Mouse (Mus musculus) forebrain, embryonic 15.5 days (tissue): ENCODE data around the gene Sim2. TPM values are rescaled to one million over a fixed set of nuclear protein-coding genes. Genes with fewer than 3 reads are reported as not detected.

Experiments
- ATAC-seq: fragments of 200-750 bp; cut with Nextera tagmentation; replicated peaks from 2 replicates; pipeline ENCODE4 v1.8.0; 2017; ENCODE audit warnings: mild to moderate bottlenecking, moderate TSS enrichment, moderate library complexity
- H3K27ac ChIP-seq: fragments of 300-500 bp; sonication (generic); replicated peaks from 2 replicates; pipeline ENCODE4 v1.5.1; 2015; ENCODE audit warnings: mild to moderate bottlenecking, inconsistent platforms
- H3K27me3 ChIP-seq: fragments of 300-500 bp; sonication (generic); 2 replicates; pipeline ENCODE4 v1.6.1; 2015; ENCODE audit warnings: inconsistent platforms
- H3K36me3 ChIP-seq: fragments of 300-500 bp; sonication (generic); 2 replicates; pipeline ENCODE4 v1.6.1; 2015; ENCODE audit warnings: mild to moderate bottlenecking, inconsistent platforms
- H3K4me1 ChIP-seq: fragments of 300-500 bp; sonication (generic); 2 replicates; pipeline ENCODE4 v1.6.1; 2015; ENCODE audit warnings: inconsistent platforms
- H3K4me2 ChIP-seq: fragments of 300-500 bp; sonication (generic); replicated peaks from 2 replicates; pipeline ENCODE4 v1.6.1; 2015; ENCODE audit warnings: mild to moderate bottlenecking, inconsistent platforms
- H3K4me3 ChIP-seq: fragments of 300-500 bp; sonication (generic); 2 replicates; pipeline ENCODE4 v1.5.1; 2015; ENCODE audit warnings: mild to moderate bottlenecking, inconsistent platforms
- H3K9ac ChIP-seq: fragments of 300-500 bp; sonication (generic); replicated peaks from 2 replicates; pipeline ENCODE4 v1.6.1; 2015; ENCODE audit warnings: mild to moderate bottlenecking, inconsistent platforms
- H3K9me3 ChIP-seq: fragments of 300-500 bp; sonication (generic); 2 replicates; pipeline ENCODE4 v1.6.1; 2016; ENCODE audit warnings: inconsistent platforms
- WGBS: fragments of 180-500 bp; shearing (Covaris S2); methylation state at CpG from one replicate; pipeline ENCODE4 v1.1.7; 2015; ENCODE audit warnings: mixed read lengths; 5-methylcytosine and 5-hydroxymethylcytosine counted together
- polyA plus RNA-seq: library from polyadenylated mRNA; unstranded; fragments of >200 nt; fragmentation: Nextera tagmentation; extraction: Ambion mirVana; gene quantifications from 2 replicates; pipeline ENCODE4 v1.2.1, GENCODE M21; 2015

Sim2 gene
- polyA plus RNA-seq, 1 experiment from 2014 or later, result 0.04 TPM

DNA sequence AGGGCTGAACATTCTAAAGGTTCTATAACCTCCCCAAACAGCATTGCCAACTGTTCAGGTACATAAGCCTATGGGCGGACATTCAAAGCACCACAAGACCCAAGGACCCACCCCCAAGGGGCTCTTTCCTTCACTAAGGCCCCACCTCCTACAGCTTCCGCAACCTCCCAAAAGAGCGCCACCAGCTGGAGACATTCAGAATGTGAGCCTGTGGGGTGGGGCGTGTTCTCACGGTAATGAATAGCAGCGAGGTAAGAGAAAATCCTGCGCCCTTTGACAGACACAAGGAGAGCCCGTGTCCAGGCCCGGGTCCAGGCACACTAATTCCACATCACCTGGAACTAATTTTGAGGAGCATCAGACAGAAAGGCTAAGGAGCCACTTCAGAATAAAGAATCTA is 20.5 kb upstream of the Sim2 start:
- no peak overlapping the region for H3K9ac ChIP-seq
- H3K4me3 ChIP-seq, result no peak overlapping the region
- H3K27me3 ChIP-seq, result no peaks in the 10 kb centered on the region
- no peaks in the 10 kb centered on the region for H3K9me3 ChIP-seq
- H3K4me1 ChIP-seq, result no peaks in the 10 kb centered on the region
- no peak for ATAC-seq
- no peaks in the 10 kb centered on the region for H3K36me3 ChIP-seq
- 67% methylated on average over 9 of the region's 9 CpGs for WGBS
- no peak overlapping the region for H3K27ac ChIP-seq
- no peak overlapping the region for H3K4me2 ChIP-seq

DNA sequence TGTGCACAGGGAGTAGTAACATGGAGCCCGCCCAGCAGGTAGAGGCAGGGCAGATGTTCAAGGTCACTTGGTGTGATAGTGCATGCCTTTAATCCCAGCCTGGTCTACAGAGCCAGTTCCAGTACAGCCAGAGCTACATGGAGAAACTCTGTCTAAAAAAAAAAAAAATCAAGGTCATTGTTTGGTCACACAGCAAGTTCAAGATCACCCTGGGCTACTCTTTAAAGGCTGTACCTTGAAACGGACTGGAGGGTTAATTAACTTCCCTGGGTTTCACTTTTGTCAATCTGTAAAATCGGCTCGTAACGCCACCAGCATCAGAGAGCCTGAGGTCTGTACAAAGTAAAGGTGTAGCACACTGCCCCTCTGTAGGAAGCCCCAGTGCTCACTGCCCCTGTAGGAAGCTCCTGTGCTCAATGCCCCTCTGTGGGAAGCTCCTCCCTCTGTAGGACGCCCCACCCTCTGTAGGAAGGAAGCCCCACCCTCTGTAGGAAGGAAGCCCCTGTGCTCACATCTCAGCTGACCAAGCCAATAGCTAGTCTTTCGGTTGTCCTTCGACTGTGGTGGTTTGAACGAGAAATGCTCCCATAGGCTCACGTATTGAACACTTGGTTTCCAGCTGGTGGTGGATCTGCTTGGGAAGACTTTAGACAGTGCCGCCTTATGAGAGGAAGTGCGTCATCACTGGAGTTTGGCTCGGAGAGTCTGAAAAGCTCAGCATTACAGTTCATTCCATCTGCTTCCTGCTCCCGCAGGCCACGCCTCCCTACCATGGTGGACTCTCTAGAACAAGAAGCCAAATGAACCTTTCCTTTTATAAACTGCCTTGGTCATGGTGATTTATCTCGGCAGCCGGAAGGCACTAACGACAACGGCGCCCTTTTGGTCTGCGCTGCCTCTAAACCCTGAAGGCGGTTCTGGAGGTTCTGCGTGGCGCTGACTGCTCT is 18.7 kb upstream of the Sim2 start:
- H3K4me1 ChIP-seq, result no peaks in the 10 kb centered on the region; the same call in 1 of the 2 replicates
- H3K27ac ChIP-seq, result no peak overlapping the region
- no peak overlapping the region for H3K4me2 ChIP-seq
- no peak overlapping the region for H3K9ac ChIP-seq
- H3K9me3 ChIP-seq, result no peaks in the 10 kb centered on the region
- no peak overlapping the region for H3K4me3 ChIP-seq
- H3K27me3 ChIP-seq, result no peaks in the 10 kb centered on the region
- ATAC-seq, result no peak
- H3K36me3 ChIP-seq, result no peaks in the 10 kb centered on the region
- 78% methylated on average over 24 of the region's 24 CpGs for WGBS

DNA sequence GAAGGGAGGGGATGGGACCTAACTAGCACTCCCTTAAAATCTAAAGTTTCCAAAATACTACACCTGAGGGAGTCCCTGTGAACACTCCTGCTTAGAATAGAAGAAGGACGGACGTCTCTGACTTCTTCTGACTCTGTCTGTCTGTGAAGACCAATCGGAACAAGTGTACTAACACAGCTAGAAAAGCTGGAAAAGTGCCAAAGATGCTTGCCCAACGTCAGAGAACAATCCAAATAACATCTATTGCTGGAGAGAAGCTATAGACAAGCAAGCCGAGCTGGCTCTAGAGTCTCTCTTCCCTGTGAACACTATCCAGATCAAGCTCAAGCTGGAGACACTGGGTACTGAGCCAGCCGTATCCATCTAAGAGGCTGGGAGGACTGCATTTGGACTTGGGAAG is 18.0 kb upstream of the Sim2 start:
- Histone ChIP-seq H3K27ac (no peak overlapping the region), H3K27me3 (0 out of 2 replicates have a peak, but pooled peaks cover 4% of the 10 kb centered on the region), H3K9ac (no peak overlapping the region), H3K4me2 (no peak overlapping the region), H3K4me3 (no peak overlapping the region), H3K36me3 (no peaks in the 10 kb centered on the region), H3K9me3 (no peaks in the 10 kb centered on the region), H3K4me1 (no peaks in the 10 kb centered on the region; the same call in 1 of the 2 replicates)
- no peak for ATAC-seq
- WGBS, result 69% methylated on average over 6 of the region's 6 CpGs

DNA sequence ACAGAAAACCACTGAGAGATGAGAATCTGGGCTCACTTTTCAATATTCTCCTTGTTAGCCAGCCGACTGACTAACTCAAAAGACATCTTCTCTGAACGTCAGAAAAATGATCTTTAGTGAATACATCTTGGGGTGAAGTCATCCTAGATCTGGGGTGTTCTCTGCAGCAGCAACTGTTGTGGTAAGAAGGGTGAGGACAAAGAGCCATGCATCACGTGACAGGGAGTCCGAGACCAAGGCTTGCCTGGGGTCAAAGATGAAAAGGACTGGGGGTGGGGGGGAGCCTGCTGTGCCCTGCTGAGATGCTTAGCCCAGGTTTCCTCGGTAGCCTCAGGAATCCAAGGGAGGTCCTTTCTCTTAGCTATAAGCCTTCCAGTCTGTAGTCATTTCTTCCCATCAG is 17.5 kb upstream of the Sim2 start:
- no peak overlapping the region for H3K4me2 ChIP-seq
- no peaks in the 10 kb centered on the region for H3K9me3 ChIP-seq
- H3K36me3 ChIP-seq, result no peaks in the 10 kb centered on the region
- 0 out of 2 replicates have a peak, but pooled peaks cover 5% of the 10 kb centered on the region for H3K27me3 ChIP-seq
- no peaks in the 10 kb centered on the region; the same call in 1 of the 2 replicates for H3K4me1 ChIP-seq
- WGBS, result 50% methylated on average over 5 of the region's 5 CpGs
- H3K9ac ChIP-seq, result no peak overlapping the region
- no peak overlapping the region for H3K27ac ChIP-seq
- no peak overlapping the region for H3K4me3 ChIP-seq
- no peak for ATAC-seq

DNA sequence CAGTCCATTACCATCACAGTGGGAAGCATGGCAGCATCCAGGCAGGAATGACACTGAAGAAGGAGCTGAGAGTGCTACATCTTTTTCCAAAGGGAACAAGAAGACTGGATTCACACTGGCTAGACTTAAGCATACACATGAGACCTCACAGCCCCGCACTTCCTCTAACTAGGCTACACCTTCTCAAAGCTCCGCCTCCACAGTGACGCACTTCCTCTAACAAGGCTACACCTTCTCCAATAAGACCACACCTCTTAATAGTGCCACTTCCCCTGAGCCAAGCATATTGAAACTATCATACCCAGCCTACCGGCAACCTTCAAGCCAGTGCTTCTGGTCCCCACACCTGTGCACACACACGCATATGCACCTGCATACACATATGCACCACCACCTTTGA is 15.7 kb upstream of the Sim2 start:
- no peak overlapping the region for H3K4me2 ChIP-seq
- ATAC-seq, result no peak
- H3K27ac ChIP-seq, result no peak overlapping the region
- H3K4me3 ChIP-seq, result no peak overlapping the region
- WGBS, result 98% methylated on average over 5 of the region's 5 CpGs
- H3K4me1 ChIP-seq, result no peaks in the 10 kb centered on the region; the same call in 1 of the 2 replicates
- H3K27me3 ChIP-seq, result peaks cover 16% of the 10 kb centered on the region; the same call in 1 of the 2 replicates
- H3K36me3 ChIP-seq, result no peaks in the 10 kb centered on the region
- no peak overlapping the region for H3K9ac ChIP-seq
- H3K9me3 ChIP-seq, result no peaks in the 10 kb centered on the region

DNA sequence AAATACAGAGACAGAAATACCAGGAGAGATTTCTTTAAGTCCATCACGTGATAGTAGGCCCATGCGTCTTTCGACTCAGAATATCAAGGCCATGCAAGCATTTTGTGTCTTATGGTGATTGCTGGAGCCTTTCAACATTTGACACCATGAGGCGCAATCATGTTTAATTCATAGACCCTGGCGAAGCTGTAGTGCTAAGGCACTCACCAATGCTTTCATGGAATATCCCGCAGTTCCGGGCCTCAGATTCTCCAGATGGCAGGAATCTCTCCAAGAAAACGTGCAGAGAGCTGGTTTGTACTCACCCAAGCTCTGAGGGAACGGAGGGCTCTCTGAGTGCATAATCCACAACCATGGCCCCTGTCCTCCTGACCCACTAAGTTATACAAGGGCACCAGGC is 13.8 kb upstream of the Sim2 start:
- 46% methylated on average over 9 of the region's 9 CpGs for WGBS

DNA sequence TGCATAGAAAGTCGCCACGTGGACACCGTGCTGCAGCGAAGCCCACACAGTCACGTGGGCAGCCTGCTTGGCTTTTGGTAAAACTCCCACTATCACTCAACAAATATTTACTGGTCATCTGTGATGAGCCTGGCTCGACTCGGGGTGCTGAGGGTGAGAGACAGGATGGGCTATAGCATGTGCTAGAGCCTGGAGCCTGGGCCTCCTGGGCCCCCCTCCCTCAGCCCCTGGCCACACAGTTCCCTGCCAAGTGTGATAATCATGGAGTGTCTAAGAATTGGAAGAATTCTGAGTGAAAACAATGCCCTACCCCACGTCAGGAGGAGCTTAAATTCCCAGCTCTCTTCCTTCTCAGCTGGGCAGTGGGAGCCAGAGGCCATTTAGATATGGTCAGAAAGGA is 13.3 kb upstream of the Sim2 start:
- Histone ChIP-seq H3K4me2 (no peak overlapping the region), H3K4me3 (no peak overlapping the region), H3K4me1 (no peaks in the 10 kb centered on the region; the same call in 1 of the 2 replicates), H3K27ac (no peak overlapping the region), H3K9me3 (no peaks in the 10 kb centered on the region), H3K27me3 (peaks cover 34% of the 10 kb centered on the region), H3K36me3 (no peaks in the 10 kb centered on the region), H3K9ac (no peak overlapping the region)
- ATAC-seq, result no peak
- WGBS, result 65% methylated on average over 8 of the region's 8 CpGs

More for the DNA sequence above, 13.8 kb upstream of the Sim2 start:
- H3K27ac ChIP-seq, result no peak overlapping the region
- H3K9ac ChIP-seq, result no peak overlapping the region
- H3K36me3 ChIP-seq, result no peaks in the 10 kb centered on the region
- ATAC-seq, result no peak
- no peak overlapping the region for H3K4me2 ChIP-seq
- H3K9me3 ChIP-seq, result no peaks in the 10 kb centered on the region
- no peak overlapping the region for H3K4me3 ChIP-seq
- no peaks in the 10 kb centered on the region; the same call in 1 of the 2 replicates for H3K4me1 ChIP-seq
- H3K27me3 ChIP-seq, result peaks cover 29% of the 10 kb centered on the region

DNA sequence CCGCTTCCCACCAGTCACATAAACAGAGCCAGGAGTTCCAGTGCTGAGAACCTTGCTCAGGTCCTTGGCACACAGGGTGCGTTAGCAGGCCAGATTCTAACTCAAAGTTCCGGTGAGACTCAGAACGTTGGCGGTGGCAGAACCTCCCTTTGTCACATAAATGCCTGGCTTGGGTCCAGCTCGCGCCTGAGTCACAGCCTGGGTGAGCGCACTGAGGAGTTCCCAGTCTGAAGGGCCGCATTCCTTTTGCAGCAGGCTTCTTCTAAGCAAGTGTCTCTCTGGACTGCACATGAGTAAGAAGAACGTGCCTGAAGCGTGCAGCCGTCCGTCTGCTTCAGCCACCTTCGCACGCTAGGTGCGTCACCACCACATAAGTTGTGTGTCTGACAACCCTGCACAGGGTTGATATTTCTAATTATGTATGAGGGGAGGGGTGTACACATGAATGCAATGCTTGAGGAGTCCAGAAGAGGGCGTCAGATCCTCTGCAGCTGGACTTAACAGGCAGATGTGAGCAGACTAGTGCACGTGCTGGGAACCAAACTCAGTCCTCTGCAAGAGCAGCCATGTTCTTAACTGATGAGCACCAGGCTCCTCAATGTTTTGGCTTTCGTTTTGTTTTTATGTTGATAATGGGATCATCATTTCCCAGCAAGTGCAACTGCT is 9.2 kb upstream of the Sim2 start:
- no peaks in the 10 kb centered on the region for H3K9me3 ChIP-seq
- 32% methylated on average over 19 of the region's 19 CpGs for WGBS
- no peak overlapping the region for H3K27ac ChIP-seq
- no peaks in the 10 kb centered on the region; the same call in 1 of the 2 replicates for H3K4me1 ChIP-seq
- peaks cover 71% of the 10 kb centered on the region for H3K27me3 ChIP-seq
- no peak overlapping the region for H3K4me2 ChIP-seq
- no peaks in the 10 kb centered on the region for H3K36me3 ChIP-seq
- H3K4me3 ChIP-seq, result no peak overlapping the region
- ATAC-seq, result no peak
- no peak overlapping the region for H3K9ac ChIP-seq

DNA sequence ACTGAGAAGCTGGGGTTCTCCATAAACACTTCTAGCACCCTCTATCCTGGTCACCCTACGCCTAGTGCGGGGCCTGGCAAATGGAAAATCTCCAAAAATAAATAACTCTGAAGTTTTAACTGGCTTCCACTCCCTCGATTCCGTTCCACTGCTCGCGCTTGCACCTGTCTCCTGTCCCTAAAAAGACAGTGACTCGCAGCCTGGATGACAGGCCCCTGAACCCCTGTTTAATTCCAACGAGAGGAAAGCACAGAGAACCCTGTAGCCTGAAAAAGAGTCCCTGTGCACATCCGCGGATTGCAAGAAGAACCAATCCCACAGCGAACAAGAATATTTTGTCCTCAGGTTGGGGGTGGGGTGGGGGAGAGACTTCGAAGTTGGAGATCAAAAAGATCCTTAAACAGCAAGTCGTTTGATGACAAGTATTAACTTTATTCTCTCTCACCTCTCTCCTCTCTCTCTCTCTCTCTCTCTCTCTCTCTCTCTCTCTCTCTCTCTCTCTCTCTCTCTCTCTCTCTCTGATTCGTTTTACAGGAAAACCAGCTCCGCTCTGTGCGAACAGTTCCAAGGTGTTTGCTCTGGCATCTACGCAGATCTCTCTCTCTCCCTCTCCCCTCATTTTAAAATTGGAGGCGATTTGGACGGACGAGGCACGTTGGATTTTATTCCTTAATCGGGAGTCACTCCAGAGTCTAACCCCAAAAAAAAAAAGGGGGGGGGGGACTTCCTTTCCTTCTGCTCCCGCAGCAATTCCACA is 6.2 kb upstream of the Sim2 start:
- Histone ChIP-seq H3K4me3 (no peak overlapping the region), H3K9me3 (no peaks in the 10 kb centered on the region), H3K36me3 (no peaks in the 10 kb centered on the region), H3K27me3 (peaks cover 91% of the 10 kb centered on the region), H3K4me1 (no peaks in the 10 kb centered on the region), H3K27ac (no peak overlapping the region), H3K9ac (no peak overlapping the region), H3K4me2 (no peak overlapping the region)
- 1% methylated on average over 23 of the region's 23 CpGs for WGBS
- ATAC-seq, result no peak

DNA sequence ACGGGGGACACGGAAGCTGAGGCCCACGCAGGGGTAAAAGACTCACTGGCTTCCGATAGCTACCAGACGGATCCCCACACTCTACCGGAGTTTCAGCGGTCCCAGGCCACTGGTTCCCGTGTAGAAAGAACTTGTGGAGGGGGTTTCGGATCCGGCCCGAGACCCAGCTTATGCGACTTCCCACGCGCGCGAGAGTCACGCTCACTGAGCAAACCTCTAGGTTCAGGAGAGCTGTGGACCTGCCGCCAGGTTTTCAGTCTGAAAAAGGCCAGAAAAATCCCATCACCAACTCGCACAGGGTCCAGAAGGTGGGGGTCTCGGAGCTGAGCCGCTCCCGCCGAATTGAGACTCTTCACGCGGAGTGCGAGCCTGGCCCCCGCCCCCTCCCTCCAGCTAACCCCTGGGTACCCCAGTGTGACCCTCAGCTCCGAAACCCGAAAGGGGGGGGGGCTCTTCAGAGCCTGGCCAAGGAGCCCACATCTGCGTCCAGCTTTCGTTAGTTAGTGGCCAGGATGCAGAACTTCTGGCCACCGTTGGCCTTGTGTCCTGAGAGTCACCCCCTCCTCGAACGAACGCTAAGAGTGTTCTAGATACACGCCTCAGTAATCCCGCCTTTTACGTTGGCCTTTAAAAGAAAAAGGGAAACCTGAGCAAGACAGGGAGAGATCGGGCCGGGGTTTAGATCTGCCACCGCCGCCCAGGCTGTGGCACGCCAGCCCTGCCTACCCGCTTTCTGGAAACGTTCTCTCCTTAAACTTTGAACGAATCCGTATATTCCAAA is 5.5 kb upstream of the Sim2 start:
- no peak for ATAC-seq
- no peaks in the 10 kb centered on the region for H3K36me3 ChIP-seq
- no peak overlapping the region for H3K4me2 ChIP-seq
- no peak overlapping the region for H3K4me3 ChIP-seq
- H3K9ac ChIP-seq, result no peak overlapping the region
- under 1% methylated on average over 47 of the region's 47 CpGs for whole genome bisulfite sequencing
- H3K27me3 ChIP-seq, result peaks cover 91% of the 10 kb centered on the region
- H3K9me3 ChIP-seq, result no peaks in the 10 kb centered on the region
- no peak overlapping the region for H3K27ac ChIP-seq
- no peaks in the 10 kb centered on the region for H3K4me1 ChIP-seq

DNA sequence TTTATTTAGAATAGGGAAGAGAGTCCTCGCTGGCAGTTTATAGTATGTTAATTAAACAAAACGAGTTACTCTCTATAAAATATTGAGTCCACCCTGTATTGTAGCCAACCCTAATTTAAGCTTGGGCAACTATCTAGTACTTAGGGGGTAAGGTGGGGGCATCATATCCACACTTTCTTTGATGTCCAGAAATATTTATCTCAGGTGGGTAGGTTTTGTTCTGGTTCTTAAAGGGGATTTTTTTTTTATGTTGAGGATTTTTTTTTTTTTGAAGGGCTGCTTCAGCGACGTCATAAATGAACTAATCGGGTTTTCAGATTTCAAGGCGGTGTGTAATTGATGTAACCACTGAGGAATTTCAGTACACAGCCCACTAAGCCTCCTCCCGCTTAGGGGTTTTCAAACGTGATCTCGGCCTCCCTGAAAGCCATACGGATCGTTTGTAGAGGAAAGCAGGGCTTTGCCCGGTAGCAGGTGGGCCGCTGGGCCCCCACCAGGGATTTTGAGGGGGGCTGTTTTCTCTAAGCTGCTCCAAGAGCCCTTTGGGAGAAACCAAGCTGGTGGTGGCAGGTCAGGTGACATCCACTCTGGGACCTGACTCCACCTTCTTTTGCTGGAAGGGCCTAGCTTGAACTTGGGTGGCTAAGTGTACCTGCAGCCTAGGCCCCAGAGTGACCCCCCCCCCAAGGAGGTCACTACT is 4.7 kb upstream of the Sim2 start:
- no peaks in the 10 kb centered on the region for H3K36me3 ChIP-seq
- WGBS, result under 1% methylated on average over 13 of the region's 13 CpGs
- H3K9me3 ChIP-seq, result no peaks in the 10 kb centered on the region
- peaks cover 5% of the 10 kb centered on the region for H3K4me1 ChIP-seq
- peaks cover 97% of the 10 kb centered on the region for H3K27me3 ChIP-seq
- no peak overlapping the region for H3K27ac ChIP-seq
- H3K4me2 ChIP-seq, result no peak overlapping the region
- ATAC-seq, result no peak
- no peak overlapping the region for H3K4me3 ChIP-seq
- no peak overlapping the region for H3K9ac ChIP-seq
